Mouse (Mus musculus) heart, postnatal 4 days (tissue): Measurements from ENCODE around the gene Olfr1099. TPM values are rescaled to one million over a fixed set of nuclear protein-coding genes. Genes with fewer than 3 reads are reported as not detected.

Experiments
- DNase-seq: peaks from one replicate; pipeline ENCODE4 v3.0.0; 2021
- total RNA-seq, 2 experiments: library from RNA; stranded (reverse); gene quantifications; 2 replicates each; pipeline ENCODE4 v1.2.3; 2021

Gene Olfr1099
- total RNA-seq, result not detected

GRCm38 (mm10) chr2:86960593-86960992 is at the start of gene Olfr1099:
TSS of gene Olfr1099 (minus strand) at chr2:86960693.
- no peak for DNase-seq

- DNase-seq, result no peak
Observed at GRCm38 (mm10) chr2:86998098-86998497, 37.6 kb upstream of the Olfr1099 start, which contains the start of gene Olfr1102. TSS of gene Olfr1102 (plus strand) at chr2:86998398.

- DNase-seq, result no peak
Observed at GRCm38 (mm10) chr2:86991121-86991520, 30.6 kb upstream of the Olfr1099 start, which contains the start of gene Olfr1101. TSS of gene Olfr1101 (minus strand) at chr2:86991221.

GRCm38 (mm10) chr2:86979854-86980253 is 19.4 kb upstream of the Olfr1099 start, which contains the start of gene Olfr1100:
TSS of gene Olfr1100 (minus strand) at chr2:86979954.
- no peak for DNase-seq

GRCm38 (mm10) chr2:86926557-86926956 is 33.9 kb downstream of the Olfr1099 start:
- no peak for DNase-seq

GRCm38 (mm10) chr2:86924445-86924844 is 36.0 kb downstream of the Olfr1099 start, which contains the start of gene Olfr1098:
TSS of gene Olfr1098 (minus strand) at chr2:86924545.
- DNase-seq, result no peak

GRCm38 (mm10) chr2:86905647-86906046 is 54.8 kb downstream of the Olfr1099 start:
- no peak for DNase-seq

Other genes starting within 250 kb of the Olfr1099 start
- gene Olfr1089, start 227.0 kb downstream of the Olfr1099 start, total RNA-seq, result not detected
- not detected for gene Olfr1090, start 201.7 kb downstream of the Olfr1099 start, total RNA-seq
- not detected for gene Olfr1093, start 178.2 kb downstream of the Olfr1099 start, total RNA-seq
- gene Olfr141, start 150.7 kb downstream of the Olfr1099 start, total RNA-seq, result not detected
- gene Olfr1094, start 136.0 kb downstream of the Olfr1099 start, total RNA-seq, result not detected
- gene Olfr1095, start 109.0 kb downstream of the Olfr1099 start, total RNA-seq, result not detected
- not detected for gene Gm13723, start 85.9 kb downstream of the Olfr1099 start, total RNA-seq
- gene Olfr1097, start 68.5 kb downstream of the Olfr1099 start, total RNA-seq, result not detected
- gene Olfr1098, start 36.1 kb downstream of the Olfr1099 start, total RNA-seq, result not detected
- not detected for gene Olfr1100, start 19.3 kb upstream of the Olfr1099 start, total RNA-seq
- gene Olfr1101, start 30.5 kb upstream of the Olfr1099 start, total RNA-seq, result not detected
- not detected for gene Olfr1102, start 37.7 kb upstream of the Olfr1099 start, total RNA-seq
- gene Olfr1104, start 66.4 kb upstream of the Olfr1099 start, total RNA-seq, result not detected
- not detected for gene Olfr1105, start 75.8 kb upstream of the Olfr1099 start, total RNA-seq
- not detected for gene Olfr1106, start 91.6 kb upstream of the Olfr1099 start, total RNA-seq
- gene Olfr1107, start 115.1 kb upstream of the Olfr1099 start, total RNA-seq, result not detected
- not detected for gene Olfr1109, start 135.3 kb upstream of the Olfr1099 start, total RNA-seq
- gene Olfr259, start 153.9 kb upstream of the Olfr1099 start, total RNA-seq, result not detected
- not detected for gene Olfr1110, start 179.6 kb upstream of the Olfr1099 start, total RNA-seq
- not detected for gene Olfr1111, start 191.9 kb upstream of the Olfr1099 start, total RNA-seq
- not detected for gene Olfr1112, start 227.1 kb upstream of the Olfr1099 start, total RNA-seq
- not detected for gene Olfr1113, start 248.3 kb upstream of the Olfr1099 start, total RNA-seq